Mouse (Mus musculus) E14TG2a.4 (cell line): ENCODE measurements around the gene Atg7.

Experiments
- H3K27me3 ChIP-seq: 2 replicates; pipeline ENCODE4 v1.6.1; 2014; ENCODE audit warnings: low read length, control low read depth; ENCODE audit not compliant: insufficient read depth
- H3K36me3 ChIP-seq: 2 replicates; pipeline ENCODE4 v1.6.1; 2014; ENCODE audit warnings: low read length, control low read depth; ENCODE audit not compliant: insufficient read depth
- H3K4me1 ChIP-seq: replicated peaks from 2 replicates; pipeline ENCODE4 v1.6.1; 2014; ENCODE audit warnings: low read depth, low read length, control low read depth
- H3K4me3 ChIP-seq: replicated peaks from 2 replicates; pipeline ENCODE4 v1.5.1; 2014; ENCODE audit warnings: mild to moderate bottlenecking, low read length
- H3K9me3 ChIP-seq: 2 replicates; pipeline ENCODE4 v1.6.1; 2014; ENCODE audit warnings: low read length, control low read depth
- CTCF ChIP-seq: conservative IDR thresholded peaks from 2 replicates; pipeline ENCODE4 v1.5.1; 2014; ENCODE audit warnings: low read length
- NANOG ChIP-seq: IDR thresholded peaks from 2 replicates; pipeline ENCODE4 v1.6.1; 2014; ENCODE audit warnings: borderline replicate concordance, low read length, mixed read lengths
- POU5F1 ChIP-seq: IDR thresholded peaks from 2 replicates; pipeline ENCODE4 v1.6.1; 2014; ENCODE audit warnings: low read length, borderline replicate concordance

Atg7 gene

DNA sequence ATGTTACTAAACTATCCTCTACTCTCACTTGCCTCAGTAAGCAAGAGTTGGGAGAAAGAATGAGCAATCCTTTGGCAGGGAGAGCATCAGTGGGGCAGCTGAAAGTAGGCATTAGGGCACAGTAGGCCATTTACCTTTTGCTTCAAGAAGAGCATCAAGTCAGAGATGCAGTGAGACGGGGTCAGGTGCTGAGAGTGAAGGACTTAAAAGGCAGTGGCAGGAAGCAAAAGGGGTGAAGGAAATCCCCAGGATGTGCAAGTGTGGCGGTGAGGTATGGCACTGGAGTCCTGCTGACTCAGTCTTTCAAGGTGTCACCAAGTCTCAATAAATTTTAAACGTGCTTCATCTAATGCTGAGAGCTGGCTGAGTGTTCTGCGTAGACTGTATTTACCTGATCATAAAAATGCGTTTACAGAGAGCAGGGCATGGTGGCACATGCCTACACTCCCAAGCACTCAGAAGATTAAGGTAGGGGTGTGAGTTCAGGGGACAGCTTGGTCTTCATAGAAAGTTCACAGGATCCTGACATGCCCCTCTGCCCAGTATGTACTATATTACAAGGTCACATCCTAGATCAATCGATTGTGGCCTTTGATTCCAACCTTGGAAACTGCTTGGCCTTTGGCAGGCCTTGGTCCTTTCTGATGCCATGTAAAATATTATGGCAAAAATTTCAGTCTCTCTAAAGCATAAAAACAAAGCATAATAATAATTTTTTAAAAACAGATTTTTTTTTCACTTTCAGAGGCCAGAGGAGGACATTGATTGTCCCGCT, 14.1 kb downstream of the Atg7 start:
- Histone ChIP-seq H3K4me1 (no peaks in the 10 kb centered on the region; the same call in 1 of the 2 replicates), H3K4me3 (no peak overlapping the region), H3K27me3 (no peaks in the 10 kb centered on the region), H3K9me3 (no peaks in the 10 kb centered on the region), H3K36me3 (no peaks in the 10 kb centered on the region)
- TF ChIP-seq NANOG, result no peak
- no peak for TF ChIP-seq POU5F1
- TF ChIP-seq CTCF, result no peak

DNA sequence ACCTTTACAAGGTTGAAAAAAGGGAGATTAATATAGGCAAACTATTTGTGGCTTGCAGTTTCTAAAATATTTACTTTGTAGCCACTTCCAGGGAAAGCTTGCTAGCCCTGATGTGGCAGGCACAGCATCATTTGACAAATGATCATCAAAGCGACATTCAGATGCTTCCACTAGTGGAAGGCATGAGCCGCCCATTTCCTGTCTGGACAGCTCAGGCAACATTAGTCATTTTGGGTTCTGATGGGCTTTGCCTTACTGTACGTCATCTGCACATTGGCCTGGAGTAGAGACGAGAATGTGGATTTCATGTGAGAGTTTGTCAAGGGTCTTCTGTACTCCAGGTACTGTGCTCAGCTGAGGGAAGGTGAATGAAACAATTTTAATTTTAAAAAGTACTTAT, 14.9 kb downstream of the Atg7 start:
- Histone ChIP-seq H3K36me3 (no peaks in the 10 kb centered on the region), H3K27me3 (no peaks in the 10 kb centered on the region), H3K4me1 (no peaks in the 10 kb centered on the region; the same call in 1 of the 2 replicates), H3K4me3 (no peak overlapping the region), H3K9me3 (no peaks in the 10 kb centered on the region)
- TF ChIP-seq CTCF (no peak), POU5F1 (no peak), NANOG (no peak)

- H3K4me3 ChIP-seq, result no peak overlapping the region
- H3K27me3 ChIP-seq, result no peaks in the 10 kb centered on the region
- H3K9me3 ChIP-seq, result no peaks in the 10 kb centered on the region
- TF ChIP-seq NANOG (no peak), POU5F1 (no peak), CTCF (no peak)
- no peaks in the 10 kb centered on the region; the same call in 1 of the 2 replicates for H3K4me1 ChIP-seq
- H3K36me3 ChIP-seq, result no peaks in the 10 kb centered on the region
Observed at GRCm38 (mm10) chr6:114659278-114659991, 16.5 kb downstream of the Atg7 start.

DNA sequence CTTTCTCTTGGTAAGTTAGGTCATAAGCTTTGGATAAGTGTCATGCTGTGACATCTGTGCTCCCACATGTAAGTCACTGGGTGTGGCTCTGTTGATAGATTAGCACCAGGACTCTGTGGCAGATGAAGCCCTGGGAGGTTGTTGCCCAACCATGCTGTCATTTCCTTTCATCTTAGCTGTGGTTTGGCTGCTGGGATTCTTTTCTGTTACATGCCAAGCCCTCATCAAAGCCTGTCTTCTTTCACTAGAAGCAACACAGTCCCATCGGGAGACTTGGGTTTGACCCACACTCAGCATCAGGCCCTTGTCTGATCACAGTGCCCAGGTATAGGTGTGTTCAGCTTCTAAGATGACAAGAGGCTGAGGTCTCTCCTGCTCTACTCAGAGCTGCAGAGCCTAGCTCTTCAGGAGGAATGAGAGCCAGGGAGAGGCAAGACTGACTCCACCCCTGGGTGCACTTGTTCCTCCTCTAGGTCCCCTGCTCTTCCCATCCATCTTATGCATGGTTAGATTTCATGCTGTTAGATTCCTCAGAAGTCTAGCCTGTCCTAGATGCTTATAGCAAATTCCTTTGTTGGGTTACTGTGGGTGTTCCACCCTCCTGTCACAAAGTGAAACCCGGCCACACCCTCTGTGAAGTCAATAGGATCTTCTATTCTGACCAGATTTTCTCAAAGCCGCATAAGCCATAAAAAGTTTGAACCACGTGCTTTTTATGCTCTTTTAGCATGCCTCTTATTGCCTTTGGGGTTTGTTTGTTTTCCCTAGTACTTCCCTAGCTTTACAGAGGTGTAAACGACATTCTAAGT, 17.3 kb downstream of the Atg7 start:
- H3K9me3 ChIP-seq, result no peaks in the 10 kb centered on the region
- H3K36me3 ChIP-seq, result no peaks in the 10 kb centered on the region
- H3K4me3 ChIP-seq, result no peak overlapping the region
- no peaks in the 10 kb centered on the region for H3K27me3 ChIP-seq
- no peaks in the 10 kb centered on the region; the same call in 1 of the 2 replicates for H3K4me1 ChIP-seq
- no peak for TF ChIP-seq POU5F1
- TF ChIP-seq CTCF, result no peak
- TF ChIP-seq NANOG, result no peak

DNA sequence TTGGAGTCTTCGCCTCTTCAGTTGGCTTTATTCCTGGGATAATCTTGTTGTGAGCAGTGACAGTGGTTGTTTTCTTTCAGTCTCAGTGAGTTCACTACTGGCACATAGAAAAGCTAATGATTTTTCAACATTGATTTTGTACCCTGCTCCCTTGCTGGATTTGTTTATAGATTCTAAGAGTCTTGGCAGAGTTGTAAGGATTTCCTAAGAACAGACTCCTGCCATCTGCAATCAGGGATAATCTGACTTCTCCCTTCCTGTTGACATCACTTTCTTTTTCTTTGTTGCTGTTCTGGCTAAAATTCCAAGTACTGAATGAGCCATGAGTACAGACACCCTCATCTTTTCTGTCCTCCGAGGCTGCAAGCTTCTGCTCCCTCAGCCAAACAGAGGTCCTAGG, 20.8 kb downstream of the Atg7 start:
- H3K9me3 ChIP-seq, result no peaks in the 10 kb centered on the region
- no peak overlapping the region for H3K4me3 ChIP-seq
- H3K4me1 ChIP-seq, result no peaks in the 10 kb centered on the region; the same call in 1 of the 2 replicates
- no peaks in the 10 kb centered on the region for H3K27me3 ChIP-seq
- no peaks in the 10 kb centered on the region for H3K36me3 ChIP-seq
- TF ChIP-seq CTCF (no peak), POU5F1 (no peak), NANOG (no peak)

DNA sequence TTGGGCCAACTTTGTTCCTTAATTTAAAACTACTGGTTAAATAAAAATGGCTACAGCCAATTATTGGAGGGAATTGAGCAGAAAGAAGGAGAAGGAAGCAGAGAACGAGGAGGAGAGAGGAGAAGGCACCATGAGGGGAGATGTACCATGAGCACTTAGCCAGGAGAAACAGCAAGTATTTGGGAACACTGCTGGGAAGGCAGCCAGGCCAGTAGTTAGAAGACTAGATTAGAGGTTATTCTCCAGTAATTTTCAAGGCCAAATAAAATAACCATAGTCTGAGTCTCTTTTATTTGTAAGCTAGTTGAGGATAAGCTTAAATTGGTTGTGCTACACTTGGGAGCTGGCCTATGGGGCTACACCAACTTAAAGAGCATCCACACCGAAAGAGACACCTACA, 21.8 kb downstream of the Atg7 start:
- H3K4me3 ChIP-seq, result no peak overlapping the region
- no peaks in the 10 kb centered on the region; the same call in 1 of the 2 replicates for H3K4me1 ChIP-seq
- 0 out of 2 replicates have a peak, but pooled peaks cover 3% of the 10 kb centered on the region for H3K27me3 ChIP-seq
- peaks cover 5% of the 10 kb centered on the region; the same call in 1 of the 2 replicates for H3K9me3 ChIP-seq
- H3K36me3 ChIP-seq, result no peaks in the 10 kb centered on the region
- no peak for TF ChIP-seq CTCF
- no peak for TF ChIP-seq POU5F1
- TF ChIP-seq NANOG, result no peak

DNA sequence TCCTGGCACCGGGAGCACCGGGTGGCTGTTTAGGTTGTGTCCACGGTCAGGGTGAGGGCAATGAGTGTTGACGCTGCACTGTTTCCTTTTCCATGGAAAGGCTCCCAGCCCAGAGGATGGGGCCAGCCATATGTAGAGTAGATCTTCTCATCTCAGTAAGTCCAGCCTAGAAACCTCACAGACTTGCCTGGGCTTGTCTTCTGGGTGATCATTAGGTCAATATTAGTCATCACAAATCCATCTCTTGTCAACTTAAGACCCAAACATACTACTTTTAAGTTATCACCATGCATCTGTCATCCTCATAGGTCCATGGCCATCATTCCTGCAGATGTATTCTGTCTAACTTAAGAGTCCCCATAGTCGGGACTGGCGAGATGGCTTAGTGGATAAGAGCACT, 24.6 kb downstream of the Atg7 start:
- H3K9me3 ChIP-seq, result peaks cover 5% of the 10 kb centered on the region; the same call in 1 of the 2 replicates
- H3K27me3 ChIP-seq, result 0 out of 2 replicates have a peak, but pooled peaks cover 3% of the 10 kb centered on the region
- H3K36me3 ChIP-seq, result no peaks in the 10 kb centered on the region
- H3K4me1 ChIP-seq, result no peaks in the 10 kb centered on the region
- H3K4me3 ChIP-seq, result no peak overlapping the region
- TF ChIP-seq CTCF (no peak), NANOG (no peak), POU5F1 (no peak)

GRCm38 (mm10) chr6:114674771-114675170, 31.9 kb downstream of the Atg7 start:
- TF ChIP-seq CTCF (no peak), NANOG (no peak), POU5F1 (no peak)
- Histone ChIP-seq H3K4me1 (no peaks in the 10 kb centered on the region), H3K36me3 (peaks cover 10% of the 10 kb centered on the region; the same call in 1 of the 2 replicates), H3K4me3 (no peak overlapping the region), H3K9me3 (no peaks in the 10 kb centered on the region), H3K27me3 (no peaks in the 10 kb centered on the region)
